Mouse (Mus musculus) adrenal gland, postnatal 14 days (tissue): ENCODE results near the gene Gfap. TPM values are rescaled to one million over a fixed set of nuclear protein-coding genes. Genes with fewer than 3 reads are reported as not detected.

Experiments
- DNase-seq: peaks from one replicate; pipeline ENCODE4 v3.0.0; 2021; ENCODE audit warnings: mixed read lengths
- total RNA-seq: library from RNA; stranded (reverse); gene quantifications from 2 replicates; pipeline ENCODE4 v1.2.3, GENCODE M21; 2021

Gfap gene
- total RNA-seq, 1 experiment from 2014 or later, result 1.2 TPM

GRCm38 (mm10) chr11:102896641-102897040 is 4.1 kb downstream of the Gfap start:
- no peak for DNase-seq

GRCm38 (mm10) chr11:102895779-102896178 is 4.9 kb downstream of the Gfap start:
- no peak for DNase-seq

GRCm38 (mm10) chr11:102894716-102895115 is 6.0 kb downstream of the Gfap start:
- no peak for DNase-seq

GRCm38 (mm10) chr11:102893015-102893651 is 7.6 kb downstream of the Gfap start:
- peak; percentile 81 for DNase-seq

- peak; percentile 54 for DNase-seq
Measured at GRCm38 (mm10) chr11:102890096-102890495, 10.6 kb downstream of the Gfap start.

GRCm38 (mm10) chr11:102888135-102888534 is 12.6 kb downstream of the Gfap start:
- no peak for DNase-seq

- DNase-seq, result no peak
Measured at GRCm38 (mm10) chr11:102887433-102887832, 13.3 kb downstream of the Gfap start.

GRCm38 (mm10) chr11:102884616-102885219 is 16.0 kb downstream of the Gfap start, which contains the start of gene Fam187a:
Gene Fam187a, plus strand, starts transcription at chr11:102885169.
- DNase-seq, result no peak

GRCm38 (mm10) chr11:102881314-102882198 is 19.2 kb downstream of the Gfap start:
- DNase-seq, result no peak

- peak; percentile 95 for DNase-seq
Measured at GRCm38 (mm10) chr11:102880585-102881313, 20.0 kb downstream of the Gfap start, which contains the start of the genes Eftud2 and Ccdc103. Gene Eftud2, minus strand, starts transcription at chr11:102880985. Gene Ccdc103, plus strand, starts transcription at chr11:102881204.

GRCm38 (mm10) chr11:102879558-102879957 is 21.2 kb downstream of the Gfap start:
- no peak for DNase-seq

- no peak for DNase-seq
Measured at GRCm38 (mm10) chr11:102874801-102875334, 25.8 kb downstream of the Gfap start.

- peak; percentile 80 for DNase-seq
Measured at GRCm38 (mm10) chr11:102864272-102864671, 36.4 kb downstream of the Gfap start.

GRCm38 (mm10) chr11:102859933-102860332 is 40.8 kb downstream of the Gfap start:
- no peak for DNase-seq

GRCm38 (mm10) chr11:102858951-102859350 is 41.8 kb downstream of the Gfap start:
- DNase-seq, result no peak

- no peak for DNase-seq
Measured at GRCm38 (mm10) chr11:102855941-102856340, 44.8 kb downstream of the Gfap start.

- DNase-seq, result no peak
Measured at GRCm38 (mm10) chr11:102853760-102854159, 47.0 kb downstream of the Gfap start.

- DNase-seq, result peak; percentile 89
Measured at GRCm38 (mm10) chr11:102851883-102852282, 48.8 kb downstream of the Gfap start.

GRCm38 (mm10) chr11:102845926-102846325 is 54.8 kb downstream of the Gfap start:
- peak; percentile 62 for DNase-seq

GRCm38 (mm10) chr11:102838616-102839150 is 62.0 kb downstream of the Gfap start:
- DNase-seq, result no peak

- DNase-seq, result peak; percentile 35
Measured at GRCm38 (mm10) chr11:102838126-102838525, 62.6 kb downstream of the Gfap start.
